Mouse (Mus musculus) MEL (cell line): Measurements from ENCODE around the gene Ppp2r5d.

Source experiments
- BHLHE40 ChIP-seq: IDR thresholded peaks from 2 replicates; pipeline ENCODE4 v1.6.1; 2012; ENCODE audit warnings: low read depth, mild to moderate bottlenecking, inconsistent platforms, low read length, improper control_type of control experiment, borderline replicate concordance
- CTCF ChIP-seq, 3 experiments: IDR thresholded peaks in 2 of 3; conservative IDR thresholded peaks in 1 of 3; 2 replicates each; pipeline ENCODE4 v1.5.1; 2011 to 2012; ENCODE audit warnings: low read length in 3 of 3, low read depth in 2 of 3, mild to moderate bottlenecking in 2 of 3, improper control_type of control experiment in 1 of 3, inconsistent platforms in 1 of 3, mixed read lengths in 1 of 3, moderate library complexity in 1 of 3; ENCODE audit not compliant: control insufficient read depth in 1 of 3, insufficient read depth in 1 of 3, poor library complexity in 1 of 3, severe bottlenecking in 1 of 3
- ELF1 ChIP-seq: IDR thresholded peaks from 2 replicates; pipeline ENCODE4 v1.6.1; 2014; ENCODE audit warnings: low read depth, mild to moderate bottlenecking, inconsistent platforms, low read length, improper control_type of control experiment, moderate library complexity
- EP300 ChIP-seq, 2 experiments: IDR thresholded peaks; 2 replicates each; pipeline ENCODE4 v1.6.1; 2011; ENCODE audit warnings: improper control_type of control experiment in 2 of 2, low read length in 2 of 2, low read depth in 1 of 2, mild to moderate bottlenecking in 1 of 2
- ETS1 ChIP-seq: IDR thresholded peaks from 2 replicates; pipeline ENCODE4 v1.6.1; 2012; ENCODE audit warnings: low read depth, mild to moderate bottlenecking, inconsistent platforms, low read length, improper control_type of control experiment, moderate library complexity
- JUND ChIP-seq: IDR thresholded peaks from 2 replicates; pipeline ENCODE4 v1.6.1; 2011; ENCODE audit warnings: low read depth, mild to moderate bottlenecking, improper control_type of control experiment, low read length
- KAT2A ChIP-seq: conservative IDR thresholded peaks from 2 replicates; pipeline ENCODE4 v1.6.1; 2012; ENCODE audit warnings: low read depth, low read length, improper control_type of control experiment, inconsistent platforms
- MAFK ChIP-seq: IDR thresholded peaks from 2 replicates; pipeline ENCODE4 v1.6.1; 2011; ENCODE audit warnings: low read depth, mild to moderate bottlenecking, low read length, improper control_type of control experiment, borderline replicate concordance
- MAX ChIP-seq: IDR thresholded peaks from 2 replicates; pipeline ENCODE4 v1.6.1; 2011; ENCODE audit warnings: low read length, improper control_type of control experiment
- MAZ ChIP-seq: IDR thresholded peaks from 2 replicates; pipeline ENCODE4 v1.6.1; 2012; ENCODE audit warnings: low read depth, mild to moderate bottlenecking, inconsistent platforms, low read length, improper control_type of control experiment
- NRF1 ChIP-seq: IDR thresholded peaks from 2 replicates; pipeline ENCODE4 v1.6.1; 2014; ENCODE audit warnings: low read depth, mild to moderate bottlenecking, inconsistent platforms, low read length, improper control_type of control experiment, moderate library complexity; ENCODE audit not compliant: poor library complexity, insufficient read depth, severe bottlenecking
- POLR2A ChIP-seq, 2 experiments: IDR thresholded peaks; 2 replicates each; pipeline ENCODE4 v1.6.1; 2011 to 2012; ENCODE audit warnings: low read length in 2 of 2, mild to moderate bottlenecking in 2 of 2, control low read depth in 1 of 2, improper control_type of control experiment in 1 of 2, low read depth in 1 of 2, moderate library complexity in 1 of 2; ENCODE audit not compliant: control insufficient read depth in 1 of 2, insufficient read depth in 1 of 2, poor library complexity in 1 of 2
- TAL1 ChIP-seq: IDR thresholded peaks from 2 replicates; pipeline ENCODE4 v1.6.1; 2012; ENCODE audit warnings: mild to moderate bottlenecking, inconsistent platforms, low read length, moderate library complexity, mixed read lengths
- ZKSCAN1 ChIP-seq: IDR thresholded peaks from 2 replicates; pipeline ENCODE4 v1.6.1; 2012; ENCODE audit warnings: low read depth, mild to moderate bottlenecking, inconsistent platforms, low read length, improper control_type of control experiment, moderate library complexity

- TF ChIP-seq POLR2A (IDR thresholded peaks at IDR 0.05; ENCODE audit: control insufficient read depth in 1 of 2, insufficient read depth in 1 of 2, low read depth in 1 of 2, low read length in 2 of 2, poor library complexity in 1 of 2) = no peak
- no peak for TF ChIP-seq BHLHE40
- TF ChIP-seq KAT2A = no peak
- TF ChIP-seq MAFK = no peak
- no peak for TF ChIP-seq EP300 (IDR thresholded peaks at IDR 0.05; ENCODE audit: low read depth in 1 of 2, low read length in 2 of 2)
- TF ChIP-seq MAZ = no peak
- TF ChIP-seq TAL1 = no peak
- no peak for TF ChIP-seq MAX
- no peak for TF ChIP-seq NRF1
- no peak for TF ChIP-seq CTCF (IDR thresholded peaks at IDR 0.05 in 2 of 3, conservative IDR thresholded peaks at IDR 0.05 in 1 of 3; ENCODE audit: control insufficient read depth in 1 of 3, insufficient read depth in 1 of 3, low read depth in 2 of 3, low read length in 3 of 3, poor library complexity in 1 of 3, severe bottlenecking in 1 of 3)
- TF ChIP-seq JUND = no peak
- no peak for TF ChIP-seq ETS1
- TF ChIP-seq ELF1 = no peak
- no peak for TF ChIP-seq ZKSCAN1
These were observed 21.1 kb upstream of the Ppp2r5d start for GRCm38 (mm10) chr17:46725731-46726645.
